Mouse (Mus musculus) neural tube, embryonic 11.5 days (tissue): ENCODE data around the gene Mrps6. TPM values are rescaled to one million over a fixed set of nuclear protein-coding genes. Genes with fewer than 3 reads are reported as not detected.
A peak's percentile ranks its signal among the peaks of the same experiment; 100 is the strongest.

Experiments used
- ATAC-seq: fragments of 200-750 bp; cut with Nextera tagmentation; 2 replicates; pipeline ENCODE4 v1.8.0; 2017; ENCODE audit warnings: moderate number of reproducible peaks, mild to moderate bottlenecking, moderate TSS enrichment, moderate library complexity; ENCODE audit not compliant: insufficient read depth, low FRiP score, low TSS enrichment
- DNase-seq: peaks from one replicate; pipeline ENCODE4 v3.0.0-alpha.2; 2015; ENCODE audit warnings: low spot score
- H3K27ac ChIP-seq: fragments of 300-500 bp; sonication (generic); 2 replicates; pipeline ENCODE4 v1.5.1; 2014; ENCODE audit warnings: low read depth, mild to moderate bottlenecking, low read length
- H3K27me3 ChIP-seq: fragments of 300-500 bp; sonication (generic); 2 replicates; pipeline ENCODE4 v1.6.1; 2014; ENCODE audit warnings: mild to moderate bottlenecking, low read length, mixed read lengths; ENCODE audit not compliant: control insufficient read depth, insufficient read depth
- H3K36me3 ChIP-seq: fragments of 300-500 bp; sonication (generic); 2 replicates; pipeline ENCODE4 v1.6.1; 2014; ENCODE audit warnings: mild to moderate bottlenecking, low read length, moderate library complexity, mixed read lengths; ENCODE audit not compliant: control insufficient read depth, insufficient read depth
- H3K4me1 ChIP-seq: fragments of 300-500 bp; sonication (generic); 2 replicates; pipeline ENCODE4 v1.6.1; 2014; ENCODE audit warnings: low read length, mixed read lengths; ENCODE audit not compliant: control insufficient read depth, insufficient read depth
- H3K4me2 ChIP-seq: fragments of 300-500 bp; sonication (generic); 2 replicates; pipeline ENCODE4 v1.6.1; 2014; ENCODE audit warnings: low read depth, mild to moderate bottlenecking, moderate library complexity
- H3K4me3 ChIP-seq: fragments of 300-500 bp; sonication (generic); 2 replicates; pipeline ENCODE4 v1.5.1; 2014; ENCODE audit warnings: low read depth, low read length
- H3K9ac ChIP-seq: fragments of 300-500 bp; sonication (generic); 2 replicates; pipeline ENCODE4 v1.6.1; 2014; ENCODE audit warnings: mild to moderate bottlenecking, low read length
- H3K9me3 ChIP-seq: fragments of 300-500 bp; sonication (generic); 2 replicates; pipeline ENCODE4 v1.6.1; 2016; ENCODE audit warnings: low read length; ENCODE audit not compliant: control insufficient read depth
- WGBS: fragments of 180-500 bp; shearing (Covaris S2); extraction: QIAGEN DNeasy Blood & Tissue Kit; methylation state at CpG from one replicate; pipeline ENCODE4 v1.1.7; 2014; 5-methylcytosine and 5-hydroxymethylcytosine counted together
- polyA plus RNA-seq: library from polyadenylated mRNA; unstranded; fragments of >200 nt; fragmentation: Nextera tagmentation; extraction: Ambion mirVana; gene quantifications from 2 replicates; pipeline ENCODE4 v1.2.1, GENCODE M21; 2014

Mrps6 gene
- polyA plus RNA-seq, 1 experiment from 2014 or later, result 127 TPM

- WGBS, result 80% methylated on average over 5 of the region's 5 CpGs
- Histone ChIP-seq H3K27me3 (no peaks in the 10 kb centered on the region), H3K27ac (no peak overlapping the region), H3K36me3 (no peaks in the 10 kb centered on the region), H3K9ac (no peak overlapping the region), H3K4me1 (no peaks in the 10 kb centered on the region), H3K9me3 (no peaks in the 10 kb centered on the region), H3K4me2 (no peak overlapping the region), H3K4me3 (no peak overlapping the region)
- ATAC-seq, result no peak
- DNase-seq, result no peak
Measured at GRCm38 (mm10) chr16:92034676-92035075, 23.4 kb upstream of the Mrps6 start.

- H3K4me3 ChIP-seq, result no peak overlapping the region
- WGBS, result 48% methylated on average over 8 of the region's 8 CpGs
- no peak overlapping the region for H3K27ac ChIP-seq
- no peak overlapping the region for H3K4me2 ChIP-seq
- DNase-seq, result no peak
- no peaks in the 10 kb centered on the region for H3K9me3 ChIP-seq
- H3K9ac ChIP-seq, result no peak overlapping the region
- H3K36me3 ChIP-seq, result no peaks in the 10 kb centered on the region
- H3K4me1 ChIP-seq, result no peaks in the 10 kb centered on the region
- ATAC-seq, result no peak
- H3K27me3 ChIP-seq, result no peaks in the 10 kb centered on the region
Measured at GRCm38 (mm10) chr16:92036701-92037100, 21.4 kb upstream of the Mrps6 start.

- WGBS, result 76% methylated on average over 21 of the region's 21 CpGs
- no peak for DNase-seq
Measured at GRCm38 (mm10) chr16:92037891-92038607, 20.0 kb upstream of the Mrps6 start.

DNA sequence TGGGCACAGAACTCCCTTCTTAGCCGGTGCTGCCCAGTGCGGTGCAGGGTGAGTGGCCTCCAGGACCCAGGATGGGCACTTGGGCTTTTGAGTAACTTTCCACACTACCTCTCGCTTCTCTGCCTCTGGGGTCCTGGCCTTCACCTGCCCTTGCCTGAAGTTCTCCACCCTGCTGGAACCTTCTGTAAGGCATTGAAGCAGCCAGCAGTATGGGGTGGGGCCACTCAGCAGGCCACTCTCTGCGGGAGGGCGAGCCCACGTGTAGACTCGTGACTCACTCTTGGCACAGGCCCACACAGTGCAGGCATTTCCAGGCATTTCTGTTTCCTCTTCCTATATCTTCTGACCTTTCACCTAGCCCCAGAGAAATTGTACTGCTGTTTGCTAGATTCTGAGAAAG is 18.6 kb upstream of the Mrps6 start:
- no peak for ATAC-seq
- Histone ChIP-seq H3K4me2 (no peak overlapping the region), H3K4me3 (no peak overlapping the region), H3K9ac (no peak overlapping the region), H3K9me3 (no peaks in the 10 kb centered on the region), H3K36me3 (no peaks in the 10 kb centered on the region), H3K27ac (no peak overlapping the region), H3K27me3 (no peaks in the 10 kb centered on the region), H3K4me1 (no peaks in the 10 kb centered on the region)
- WGBS, result 91% methylated on average over 7 of the region's 7 CpGs
- no peak for DNase-seq

More at GRCm38 (mm10) chr16:92037891-92038607, 20.0 kb upstream of the Mrps6 start:
- no peak for ATAC-seq
- Histone ChIP-seq H3K9ac (no peak overlapping the region), H3K27ac (no peak overlapping the region), H3K4me3 (no peak overlapping the region), H3K27me3 (no peaks in the 10 kb centered on the region), H3K4me2 (no peak overlapping the region), H3K4me1 (no peaks in the 10 kb centered on the region), H3K36me3 (no peaks in the 10 kb centered on the region), H3K9me3 (no peaks in the 10 kb centered on the region)

GRCm38 (mm10) chr16:92039966-92040365 is 18.1 kb upstream of the Mrps6 start:
- H3K36me3 ChIP-seq, result no peaks in the 10 kb centered on the region
- no peak overlapping the region for H3K9ac ChIP-seq
- no peak overlapping the region for H3K4me3 ChIP-seq
- no peaks in the 10 kb centered on the region for H3K27me3 ChIP-seq
- no peak overlapping the region for H3K27ac ChIP-seq
- no peaks in the 10 kb centered on the region for H3K9me3 ChIP-seq
- ATAC-seq (no peak), DNase-seq (no peak)
- no peak overlapping the region for H3K4me2 ChIP-seq
- WGBS, result 95% methylated on average over 11 of the region's 11 CpGs
- no peaks in the 10 kb centered on the region for H3K4me1 ChIP-seq

DNA sequence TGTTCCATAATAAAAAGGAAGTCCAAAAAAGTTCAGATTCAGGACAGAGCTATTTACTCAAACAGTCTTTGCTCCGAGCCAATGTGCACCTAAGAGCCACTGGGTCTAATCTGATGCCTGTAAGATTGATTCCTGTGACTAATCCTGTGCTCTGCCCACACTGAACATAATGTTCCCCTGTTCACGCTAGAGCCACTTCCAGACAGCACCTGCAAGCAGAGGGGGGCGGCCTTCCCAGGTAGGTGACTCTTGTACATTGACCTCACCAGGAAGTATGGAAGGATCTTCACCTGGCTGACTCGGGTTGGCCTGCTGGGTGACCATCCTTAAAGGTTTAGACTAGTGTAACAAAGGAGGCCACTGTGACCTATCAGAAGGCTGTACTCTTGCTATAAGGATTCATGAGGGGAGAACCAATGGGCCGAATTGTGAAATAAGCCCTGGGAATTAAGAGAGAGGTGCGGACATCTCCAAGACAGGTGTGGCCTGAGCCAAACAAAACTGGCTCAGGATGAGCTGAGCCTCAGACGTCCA is 6.2 kb upstream of the Mrps6 start:
- H3K4me3 ChIP-seq, result no peak overlapping the region

GRCm38 (mm10) chr16:92052569-92052968 is 5.5 kb upstream of the Mrps6 start:
- H3K9me3 ChIP-seq, result peaks cover 4% of the 10 kb centered on the region; the same call in 1 of the 2 replicates
- H3K9ac ChIP-seq, result no peak overlapping the region
- no peak overlapping the region for H3K4me2 ChIP-seq
- DNase-seq (no peak), ATAC-seq (no peak)
- no peaks in the 10 kb centered on the region for H3K27me3 ChIP-seq
- H3K4me1 ChIP-seq, result 0 out of 2 replicates have a peak, but pooled peaks cover 2% of the 10 kb centered on the region
- WGBS, result 80% methylated on average over 10 of the region's 10 CpGs
- H3K27ac ChIP-seq, result no peak overlapping the region
- no peaks in the 10 kb centered on the region for H3K36me3 ChIP-seq
- no peak overlapping the region for H3K4me3 ChIP-seq

More for the DNA sequence above, 6.2 kb upstream of the Mrps6 start:
- DNase-seq (no peak), ATAC-seq (no peak)
- Histone ChIP-seq H3K4me1 (no peaks in the 10 kb centered on the region), H3K27ac (no peak overlapping the region), H3K9me3 (peaks cover 4% of the 10 kb centered on the region; the same call in 1 of the 2 replicates), H3K9ac (no peak overlapping the region), H3K4me2 (no peak overlapping the region), H3K27me3 (no peaks in the 10 kb centered on the region), H3K36me3 (no peaks in the 10 kb centered on the region)
- 80% methylated on average over 7 of the region's 7 CpGs for WGBS

DNA sequence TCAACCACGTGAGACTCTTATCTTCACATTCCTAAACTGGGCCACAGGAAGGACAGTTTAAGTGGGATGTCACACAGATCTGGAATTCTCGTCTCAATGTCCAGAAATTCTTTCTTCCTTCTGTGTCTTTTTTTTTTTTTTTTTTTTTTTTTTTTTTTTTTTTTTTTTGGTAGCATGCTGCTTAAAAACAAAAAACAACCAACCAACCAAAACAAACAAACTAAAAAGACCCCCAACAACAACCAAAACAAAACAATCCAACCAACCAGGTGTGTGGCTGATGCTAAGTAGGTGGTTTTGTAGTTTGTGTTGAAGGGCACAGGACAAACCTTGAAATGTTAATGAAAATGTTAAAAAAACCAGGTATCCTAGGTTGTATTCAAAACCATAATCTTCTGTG is 1.4 kb upstream of the Mrps6 start:
- Histone ChIP-seq H3K27ac (no peak overlapping the region), H3K4me2 (no peak overlapping the region), H3K9ac (no peak overlapping the region), H3K36me3 (no peaks in the 10 kb centered on the region), H3K27me3 (no peaks in the 10 kb centered on the region), H3K4me3 (no peak overlapping the region), H3K9me3 (peaks cover 4% of the 10 kb centered on the region; the same call in 1 of the 2 replicates), H3K4me1 (peaks cover 8% of the 10 kb centered on the region)
- DNase-seq (no peak), ATAC-seq (no peak)
- WGBS, result 59% methylated on average over 2 of the region's 2 CpGs

GRCm38 (mm10) chr16:92057456-92057851 is 616 bp upstream of the Mrps6 start:
- Histone ChIP-seq H3K27me3 (no peaks in the 10 kb centered on the region), H3K9me3 (peaks cover 4% of the 10 kb centered on the region; the same call in 1 of the 2 replicates), H3K9ac (peak overlapping the region; percentile 83), H3K4me3 (peak overlapping the region; percentile 93), H3K4me2 (peak overlapping the region; percentile 86), H3K27ac (peak overlapping the region; percentile 64; the same call in 1 of the 2 replicates), H3K36me3 (peaks cover 5% of the 10 kb centered on the region; the same call in 1 of the 2 replicates), H3K4me1 (peaks cover 8% of the 10 kb centered on the region)
- peak; percentile 48; the same call in 1 of the 2 replicates for ATAC-seq
- no peak for DNase-seq
- 4% methylated on average over 11 of the region's 11 CpGs for WGBS
